Mouse (Mus musculus) mesoderm, embryonic 11.5 days (tissue): ENCODE data around the gene Zyx.

Experiments
- DNase-seq: peaks from one replicate; pipeline ENCODE4 v3.0.0-alpha.2; 2012; ENCODE audit warnings: low read depth, low spot score

The Zyx gene

GRCm38 (mm10) chr6:42364607-42365006 lies 15.2 kb downstream of the Zyx start:
- no peak for DNase-seq

- no peak for DNase-seq
Measured at GRCm38 (mm10) chr6:42365215-42365614, 15.8 kb downstream of the Zyx start.

- DNase-seq: peak; percentile 34
Measured at GRCm38 (mm10) chr6:42369870-42370269, 20.4 kb downstream of the Zyx start.

- no peak for DNase-seq
Measured at GRCm38 (mm10) chr6:42370630-42371363, 21.4 kb downstream of the Zyx start.

GRCm38 (mm10) chr6:42372001-42372400 lies 22.6 kb downstream of the Zyx start:
- DNase-seq: no peak

- no peak for DNase-seq
Measured at GRCm38 (mm10) chr6:42372421-42372815, 23.0 kb downstream of the Zyx start.

- DNase-seq: peak; percentile 65
Measured at GRCm38 (mm10) chr6:42372816-42373547, 23.6 kb downstream of the Zyx start, which contains the start of gene Epha1. Gene Epha1, minus strand, starts transcription at chr6:42373268.

GRCm38 (mm10) chr6:42373669-42374430 lies 24.4 kb downstream of the Zyx start:
- no peak for DNase-seq

GRCm38 (mm10) chr6:42374701-42375100 lies 25.3 kb downstream of the Zyx start:
- DNase-seq: no peak

GRCm38 (mm10) chr6:42375131-42375530 lies 25.7 kb downstream of the Zyx start:
- no peak for DNase-seq

GRCm38 (mm10) chr6:42376016-42376415 lies 26.6 kb downstream of the Zyx start:
- no peak for DNase-seq

GRCm38 (mm10) chr6:42376504-42377019 lies 27.1 kb downstream of the Zyx start:
- DNase-seq: no peak

GRCm38 (mm10) chr6:42377280-42377679 lies 27.9 kb downstream of the Zyx start:
- no peak for DNase-seq

GRCm38 (mm10) chr6:42379551-42379950 lies 30.1 kb downstream of the Zyx start:
- DNase-seq: no peak

GRCm38 (mm10) chr6:42380416-42381144 lies 31.1 kb downstream of the Zyx start:
- peak; percentile 45 for DNase-seq

GRCm38 (mm10) chr6:42381221-42381620 lies 31.8 kb downstream of the Zyx start:
- no peak for DNase-seq

- no peak for DNase-seq
Measured at GRCm38 (mm10) chr6:42381916-42382381, 32.5 kb downstream of the Zyx start.

- no peak for DNase-seq
Measured at GRCm38 (mm10) chr6:42383360-42383759, 33.9 kb downstream of the Zyx start.

- DNase-seq: peak; percentile 20
Measured at GRCm38 (mm10) chr6:42385635-42386034, 36.2 kb downstream of the Zyx start.

GRCm38 (mm10) chr6:42391796-42392330 lies 42.4 kb downstream of the Zyx start:
- peak; percentile 31 for DNase-seq
